Mouse (Mus musculus): Measurements from ENCODE around the gene Dnaaf1. TPM values are rescaled to one million over a fixed set of nuclear protein-coding genes. Genes with fewer than 3 reads are reported as not detected.

The Dnaaf1 gene
- polyA plus RNA-seq, 1 experiment from 2014 or later: 0.08 TPM

- peaks cover 23% of the 10 kb centered on the region for H3K27me3 ChIP-seq
- no peak overlapping the region for H3K4me3 ChIP-seq
- no peak overlapping the region for H3K9ac ChIP-seq
- no peak overlapping the region for H3K4me2 ChIP-seq
- peaks cover 26% of the 10 kb centered on the region for H3K4me1 ChIP-seq
- no peaks in the 10 kb centered on the region for H3K9me3 ChIP-seq
- no peak overlapping the region for H3K27ac ChIP-seq
- no peak for ATAC-seq (ENCODE audit: insufficient number of reproducible peaks, insufficient read depth, low FRiP score, low TSS enrichment, low read depth)
- 86% methylated on average over 4 of the region's 4 CpGs for WGBS
- peaks cover 4% of the 10 kb centered on the region; the same call in 1 of the 2 replicates for H3K36me3 ChIP-seq
Measured at GRCm38 (mm10) chr8:119572411-119572810, 2.6 kb upstream of the Dnaaf1 start.

GRCm38 (mm10) chr8:119575366-119575726 lies 311 bp downstream of the Dnaaf1 start:
- peaks cover 40% of the 10 kb centered on the region for H3K27me3 ChIP-seq
- H3K27ac ChIP-seq: no peak overlapping the region
- WGBS: under 1% methylated on average over 16 of the region's 16 CpGs
- ATAC-seq (ENCODE audit: insufficient number of reproducible peaks, insufficient read depth, low FRiP score, low TSS enrichment, low read depth): no peak
- no peaks in the 10 kb centered on the region for H3K9me3 ChIP-seq
- H3K4me3 ChIP-seq: peak overlapping the region; percentile 71
- H3K4me1 ChIP-seq: peaks cover 26% of the 10 kb centered on the region
- H3K36me3 ChIP-seq: no peaks in the 10 kb centered on the region
- peak overlapping the region; percentile 74 for H3K9ac ChIP-seq
- peak overlapping the region; percentile 99 for H3K4me2 ChIP-seq

- ATAC-seq (ENCODE audit: insufficient number of reproducible peaks, insufficient read depth, low FRiP score, low TSS enrichment, low read depth): no peak
- H3K27me3 ChIP-seq: peaks cover 33% of the 10 kb centered on the region
- 44% methylated on average over 13 of the region's 13 CpGs for WGBS
Measured at GRCm38 (mm10) chr8:119579096-119579495, 4.1 kb downstream of the Dnaaf1 start.

GRCm38 (mm10) chr8:119580441-119581161 lies 5.6 kb downstream of the Dnaaf1 start:
- Histone ChIP-seq H3K9me3 (no peaks in the 10 kb centered on the region), H3K4me3 (no peak overlapping the region), H3K27me3 (peaks cover 31% of the 10 kb centered on the region), H3K9ac (no peak overlapping the region), H3K4me2 (no peak overlapping the region), H3K36me3 (no peaks in the 10 kb centered on the region), H3K27ac (no peak overlapping the region), H3K4me1 (peaks cover 2% of the 10 kb centered on the region; the same call in 1 of the 2 replicates)
- no peak for ATAC-seq (ENCODE audit: insufficient number of reproducible peaks, insufficient read depth, low FRiP score, low TSS enrichment, low read depth)
- 83% methylated on average over 5 of the region's 5 CpGs for WGBS

More at GRCm38 (mm10) chr8:119579096-119579495, 4.1 kb downstream of the Dnaaf1 start:
- Histone ChIP-seq H3K4me2 (no peak overlapping the region), H3K4me1 (peaks cover 10% of the 10 kb centered on the region), H3K9ac (no peak overlapping the region), H3K4me3 (no peak overlapping the region), H3K9me3 (no peaks in the 10 kb centered on the region), H3K36me3 (no peaks in the 10 kb centered on the region), H3K27ac (no peak overlapping the region)

- H3K36me3 ChIP-seq: no peaks in the 10 kb centered on the region
- peak overlapping the region; percentile 62 for H3K9ac ChIP-seq
- no peak overlapping the region for H3K27ac ChIP-seq
- no peaks in the 10 kb centered on the region for H3K9me3 ChIP-seq
- H3K4me2 ChIP-seq: peak overlapping the region; percentile 65
- 12% methylated on average over 23 of the region's 24 CpGs for WGBS
- peaks cover 13% of the 10 kb centered on the region; the same call in 1 of the 2 replicates for H3K4me1 ChIP-seq
- H3K27me3 ChIP-seq: no peaks in the 10 kb centered on the region
- peak; percentile 56; the same call in 1 of the 2 replicates for ATAC-seq (ENCODE audit: insufficient number of reproducible peaks, insufficient read depth, low FRiP score, low TSS enrichment, low read depth)
- H3K4me3 ChIP-seq: peak overlapping the region; percentile 38
Measured at GRCm38 (mm10) chr8:119585901-119586300, 10.9 kb downstream of the Dnaaf1 start.

- ATAC-seq (ENCODE audit: insufficient number of reproducible peaks, insufficient read depth, low FRiP score, low TSS enrichment, low read depth): no peak
- Histone ChIP-seq H3K27me3 (no peaks in the 10 kb centered on the region), H3K4me2 (no peak overlapping the region), H3K27ac (no peak overlapping the region), H3K9me3 (no peaks in the 10 kb centered on the region), H3K4me1 (peaks cover 13% of the 10 kb centered on the region; the same call in 1 of the 2 replicates), H3K4me3 (no peak overlapping the region), H3K36me3 (no peaks in the 10 kb centered on the region), H3K9ac (no peak overlapping the region)
- 57% methylated on average over 4 of the region's 4 CpGs for WGBS
Measured at GRCm38 (mm10) chr8:119588321-119588720, 13.3 kb downstream of the Dnaaf1 start.

- no peaks in the 10 kb centered on the region for H3K27me3 ChIP-seq
- H3K9me3 ChIP-seq: no peaks in the 10 kb centered on the region
- no peak overlapping the region for H3K9ac ChIP-seq
- no peak overlapping the region for H3K4me3 ChIP-seq
- no peak for ATAC-seq (ENCODE audit: insufficient number of reproducible peaks, insufficient read depth, low FRiP score, low TSS enrichment, low read depth)
- H3K4me1 ChIP-seq: peaks cover 13% of the 10 kb centered on the region; the same call in 1 of the 2 replicates
- no peak overlapping the region for H3K4me2 ChIP-seq
- WGBS: 15% methylated on average over 10 of the region's 10 CpGs
- H3K27ac ChIP-seq: no peak overlapping the region
- H3K36me3 ChIP-seq: no peaks in the 10 kb centered on the region
Measured at GRCm38 (mm10) chr8:119588844-119589243, 13.8 kb downstream of the Dnaaf1 start.

GRCm38 (mm10) chr8:119590348-119590747 lies 15.3 kb downstream of the Dnaaf1 start:
- no peak overlapping the region for H3K4me3 ChIP-seq
- ATAC-seq (ENCODE audit: insufficient number of reproducible peaks, insufficient read depth, low FRiP score, low TSS enrichment, low read depth): no peak
- WGBS: 82% methylated on average over 14 of the region's 14 CpGs
- no peaks in the 10 kb centered on the region for H3K36me3 ChIP-seq
- no peak overlapping the region for H3K27ac ChIP-seq
- no peaks in the 10 kb centered on the region for H3K9me3 ChIP-seq
- no peaks in the 10 kb centered on the region for H3K27me3 ChIP-seq
- no peak overlapping the region for H3K4me2 ChIP-seq
- H3K4me1 ChIP-seq: peaks cover 13% of the 10 kb centered on the region; the same call in 1 of the 2 replicates
- H3K9ac ChIP-seq: no peak overlapping the region

GRCm38 (mm10) chr8:119591456-119591855 lies 16.4 kb downstream of the Dnaaf1 start:
- Histone ChIP-seq H3K4me1 (peaks cover 7% of the 10 kb centered on the region; the same call in 1 of the 2 replicates), H3K36me3 (peaks cover 7% of the 10 kb centered on the region; the same call in 1 of the 2 replicates), H3K9me3 (no peaks in the 10 kb centered on the region), H3K27ac (no peak overlapping the region), H3K9ac (no peak overlapping the region), H3K4me2 (no peak overlapping the region), H3K27me3 (no peaks in the 10 kb centered on the region), H3K4me3 (no peak overlapping the region)
- WGBS: 84% methylated on average over 7 of the region's 7 CpGs
- ATAC-seq (ENCODE audit: insufficient number of reproducible peaks, insufficient read depth, low FRiP score, low TSS enrichment, low read depth): no peak

GRCm38 (mm10) chr8:119603771-119604170 lies 28.7 kb downstream of the Dnaaf1 start:
- 92% methylated on average over 4 of the region's 4 CpGs for WGBS
- H3K9me3 ChIP-seq: no peaks in the 10 kb centered on the region
- no peak overlapping the region for H3K27ac ChIP-seq
- no peaks in the 10 kb centered on the region for H3K27me3 ChIP-seq
- H3K36me3 ChIP-seq: peaks cover 42% of the 10 kb centered on the region
- peak overlapping the region; percentile 80 for H3K4me3 ChIP-seq
- peak overlapping the region; percentile 91 for H3K4me2 ChIP-seq
- ATAC-seq (ENCODE audit: insufficient number of reproducible peaks, insufficient read depth, low FRiP score, low TSS enrichment, low read depth): no peak
- peaks cover 11% of the 10 kb centered on the region for H3K4me1 ChIP-seq
- H3K9ac ChIP-seq: peak overlapping the region; percentile 89

GRCm38 (mm10) chr8:119604398-119604803 lies 29.4 kb downstream of the Dnaaf1 start:
- Histone ChIP-seq H3K4me2 (peak overlapping the region; percentile 91), H3K4me3 (peak overlapping the region; percentile 80), H3K27ac (peak overlapping the region; percentile 28; the same call in 1 of the 2 replicates), H3K27me3 (no peaks in the 10 kb centered on the region), H3K36me3 (peaks cover 35% of the 10 kb centered on the region), H3K9me3 (no peaks in the 10 kb centered on the region), H3K4me1 (peaks cover 11% of the 10 kb centered on the region), H3K9ac (peak overlapping the region; percentile 89)
- 39% methylated on average over 12 of the region's 12 CpGs for WGBS
- ATAC-seq (ENCODE audit: insufficient number of reproducible peaks, insufficient read depth, low FRiP score, low TSS enrichment, low read depth): no peak

- no peak; the same call in 1 of the 2 replicates for ATAC-seq (ENCODE audit: insufficient number of reproducible peaks, insufficient read depth, low FRiP score, low TSS enrichment, low read depth)
- WGBS: under 1% methylated on average over 23 of the region's 23 CpGs
- peaks cover 11% of the 10 kb centered on the region for H3K4me1 ChIP-seq
- H3K36me3 ChIP-seq: peaks cover 29% of the 10 kb centered on the region
- H3K27me3 ChIP-seq: no peaks in the 10 kb centered on the region
- peak within 1 kb of the TSS; percentile 89 for H3K9ac ChIP-seq
- peak within 1 kb of the TSS; percentile 91 for H3K4me2 ChIP-seq
- H3K27ac ChIP-seq: peak within 1 kb of the TSS; percentile 40
- no peaks in the 10 kb centered on the region for H3K9me3 ChIP-seq
- H3K4me3 ChIP-seq: peak within 1 kb of the TSS; percentile 80
Measured at GRCm38 (mm10) chr8:119604996-119605395, 30.0 kb downstream of the Dnaaf1 start, which contains the start of gene Taf1c. Gene Taf1c (minus strand): TSS chr8:119605222.

All from embryonic facial prominence, embryonic 13.5 days (tissue).